Mouse (Mus musculus): ENCODE results near the gene Slc35g3. TPM values are rescaled to one million over a fixed set of nuclear protein-coding genes. Genes with fewer than 3 reads are reported as not detected.

Slc35g3 gene
- polyA plus RNA-seq, 1 experiment from 2014 or later: 0.12 TPM

DNA sequence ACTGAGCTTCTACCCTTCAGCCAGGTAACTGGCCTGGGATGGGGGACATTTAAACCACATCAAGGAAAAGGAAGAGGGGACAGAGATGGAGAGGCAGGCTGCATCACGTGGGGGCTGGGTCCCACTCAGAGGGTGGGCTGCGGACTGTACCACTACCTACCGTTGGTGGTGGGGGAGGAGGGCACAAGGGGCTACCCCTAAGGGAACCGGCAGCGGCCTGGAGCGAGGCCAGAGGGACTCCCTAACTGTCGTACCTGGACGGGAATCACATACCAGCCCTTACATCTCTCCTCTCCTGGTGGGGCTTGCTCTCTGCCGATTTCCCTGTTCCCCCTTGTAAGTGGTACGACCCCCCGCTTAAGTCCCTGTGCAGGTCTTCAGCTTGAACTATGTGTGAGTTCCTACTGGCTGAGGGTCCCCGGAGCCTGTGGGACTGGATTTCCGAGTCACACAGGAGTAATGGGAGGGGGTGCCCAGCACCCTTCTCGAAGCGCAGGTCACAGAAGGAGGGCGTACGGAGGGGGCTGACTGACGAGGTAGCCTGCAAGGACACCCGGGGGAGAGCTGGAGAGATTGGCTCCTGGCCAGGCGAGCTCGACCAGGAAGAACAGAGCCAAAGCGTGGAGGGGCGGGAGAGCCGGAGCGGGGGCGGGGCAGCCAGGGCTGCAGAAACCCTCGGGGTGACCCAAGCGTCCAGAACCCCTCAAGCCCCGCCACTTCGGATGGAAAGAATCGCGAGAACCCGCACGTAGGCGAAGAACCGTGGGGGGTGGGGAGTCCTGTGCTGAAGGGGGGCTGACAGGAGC, 38.8 kb upstream of the Slc35g3 start:
- peaks cover 58% of the 10 kb centered on the region for H3K4me1 ChIP-seq
- H3K27me3 ChIP-seq (replicated peaks): peaks cover 6% of the 10 kb centered on the region; the same call in 1 of the 2 replicates
- H3K36me3 ChIP-seq: no peaks in the 10 kb centered on the region
- 1% methylated on average over 36 of the region's 36 CpGs for WGBS
- H3K4me2 ChIP-seq: peak overlapping the region; percentile 98
- H3K9ac ChIP-seq: peak overlapping the region; percentile 46
- ATAC-seq (ENCODE audit: insufficient read depth, low FRiP score, low read depth): peak; percentile 34; the same call in 1 of the 2 replicates
- peak overlapping the region; percentile 56 for H3K4me3 ChIP-seq (replicated peaks)
- no peaks in the 10 kb centered on the region for H3K9me3 ChIP-seq
- H3K27ac ChIP-seq: peak overlapping the region; percentile 76

DNA sequence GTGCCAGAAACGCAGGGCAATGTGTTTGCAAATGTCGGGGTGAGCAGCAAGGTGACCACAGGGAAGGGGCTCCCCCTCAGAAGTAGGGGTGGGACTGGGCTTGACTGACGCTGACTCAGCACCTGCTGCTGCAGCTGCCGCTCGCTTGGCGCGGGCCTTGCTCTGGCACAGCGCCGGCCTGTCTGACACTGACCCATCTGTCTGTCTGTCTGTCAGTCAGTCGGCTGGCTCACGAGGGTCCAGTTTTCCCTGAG, 38.3 kb upstream of the Slc35g3 start:
- WGBS: 2% methylated on average over 11 of the region's 11 CpGs

DNA sequence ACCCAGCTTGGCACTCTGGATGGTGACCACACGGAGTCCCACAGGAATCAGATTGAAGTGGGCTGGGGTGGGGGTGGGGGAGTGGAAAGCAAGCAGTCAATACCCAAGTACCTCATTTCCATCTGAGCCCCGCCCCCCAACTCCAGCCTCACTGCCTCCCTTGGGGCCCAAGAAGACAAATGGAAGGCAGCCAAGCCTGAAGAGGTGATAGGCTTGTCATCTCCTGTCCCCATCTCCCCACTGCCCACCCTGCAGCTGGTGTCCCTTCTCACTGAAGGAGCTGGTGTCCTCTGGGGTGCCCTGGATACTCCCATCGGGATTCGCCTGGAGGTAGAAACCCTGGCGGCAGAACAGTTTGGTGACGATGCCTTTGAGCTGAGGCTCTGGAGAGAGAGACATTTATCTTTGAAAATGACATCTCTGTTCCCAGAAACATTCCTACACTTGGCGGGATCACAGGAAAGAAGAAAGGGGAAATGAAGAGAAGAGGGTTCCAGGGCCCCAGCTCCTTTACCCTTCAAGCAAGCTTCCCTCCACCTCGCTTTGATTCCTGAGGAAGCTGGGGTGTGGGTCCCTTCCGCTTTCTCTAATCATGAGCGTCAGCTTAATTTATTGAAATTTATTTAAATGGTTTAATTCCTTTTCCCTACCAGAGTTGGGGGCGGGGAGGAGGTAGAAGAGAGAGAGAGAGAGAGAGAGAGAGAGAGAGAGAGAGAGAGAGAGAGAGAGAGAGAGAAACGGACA, 37.8 kb upstream of the Slc35g3 start:
- Histone ChIP-seq H3K4me2 (peak overlapping the region; percentile 98), H3K9me3 (no peaks in the 10 kb centered on the region), H3K27me3 (replicated peaks) (peaks cover 2% of the 10 kb centered on the region; the same call in 1 of the 2 replicates), H3K9ac (no peak overlapping the region), H3K27ac (peak overlapping the region; percentile 76), H3K4me3 (replicated peaks) (no peak overlapping the region; the same call in 1 of the 2 replicates), H3K4me1 (peaks cover 57% of the 10 kb centered on the region), H3K36me3 (no peaks in the 10 kb centered on the region)
- ATAC-seq (ENCODE audit: insufficient read depth, low FRiP score, low read depth): no peak
- 25% methylated on average over 12 of the region's 12 CpGs for WGBS

More for the DNA sequence above, 38.3 kb upstream of the Slc35g3 start:
- Histone ChIP-seq H3K4me3 (replicated peaks) (peak overlapping the region; percentile 56), H3K27ac (peak overlapping the region; percentile 76), H3K9me3 (no peaks in the 10 kb centered on the region), H3K4me1 (peaks cover 59% of the 10 kb centered on the region), H3K4me2 (peak overlapping the region; percentile 98), H3K9ac (no peak overlapping the region), H3K36me3 (no peaks in the 10 kb centered on the region), H3K27me3 (replicated peaks) (peaks cover 6% of the 10 kb centered on the region; the same call in 1 of the 2 replicates)
- ATAC-seq (ENCODE audit: insufficient read depth, low FRiP score, low read depth): no peak

DNA sequence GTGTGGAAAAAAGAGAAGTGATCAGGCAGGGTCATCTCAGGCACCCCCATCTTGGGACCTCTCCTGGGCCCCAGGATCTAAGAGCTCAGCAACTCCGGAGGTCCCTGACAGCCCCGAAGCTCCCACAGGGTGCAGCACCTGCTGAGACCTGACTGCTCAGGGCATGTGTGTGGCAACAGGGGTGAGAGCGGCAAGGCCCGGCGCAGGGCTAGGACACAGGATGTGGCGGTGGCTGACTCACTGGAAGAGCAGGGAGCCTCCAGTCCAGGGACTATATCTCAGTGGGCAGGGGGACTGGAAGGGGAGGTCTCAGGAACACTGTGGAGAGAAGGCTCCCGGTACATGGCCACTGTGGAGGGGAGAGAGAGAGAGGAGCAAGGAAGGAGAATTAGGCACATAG, 36.2 kb upstream of the Slc35g3 start:
- Histone ChIP-seq H3K36me3 (no peaks in the 10 kb centered on the region), H3K9me3 (no peaks in the 10 kb centered on the region), H3K9ac (no peak overlapping the region), H3K27me3 (replicated peaks) (no peaks in the 10 kb centered on the region), H3K27ac (no peak overlapping the region), H3K4me3 (replicated peaks) (no peak overlapping the region), H3K4me2 (no peak overlapping the region), H3K4me1 (peaks cover 41% of the 10 kb centered on the region)
- WGBS: 72% methylated on average over 7 of the region's 7 CpGs
- ATAC-seq (ENCODE audit: insufficient read depth, low FRiP score, low read depth): no peak

DNA sequence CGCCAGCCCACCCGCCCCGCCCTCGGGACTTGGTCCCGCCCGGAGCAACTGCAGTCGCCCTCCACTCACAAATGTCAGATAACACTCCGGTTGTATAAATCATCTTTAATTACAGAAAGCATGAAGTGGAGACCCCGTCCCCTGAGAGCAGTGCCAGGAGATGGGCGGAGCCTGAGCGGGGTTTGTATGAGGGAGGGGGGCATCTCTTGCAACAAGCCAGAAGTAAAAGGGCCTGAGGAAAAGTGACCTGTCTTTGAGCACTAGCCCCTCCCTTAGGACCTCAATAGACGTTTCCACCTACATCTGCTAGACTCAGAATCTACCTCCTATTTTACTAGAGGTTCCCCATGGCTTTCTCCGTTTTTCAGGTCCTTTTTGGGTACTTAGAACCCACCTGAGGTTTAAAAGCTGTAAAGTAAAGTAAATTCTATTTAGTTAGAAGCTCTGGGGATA, 34.2 kb upstream of the Slc35g3 start:
- peaks cover 23% of the 10 kb centered on the region for H3K4me1 ChIP-seq
- no peaks in the 10 kb centered on the region for H3K27me3 ChIP-seq (replicated peaks)
- 0 out of 2 replicates have a peak, but pooled peaks have one; percentile 1 for ATAC-seq (ENCODE audit: insufficient read depth, low FRiP score, low read depth)
- H3K9ac ChIP-seq: no peak overlapping the region
- H3K4me3 ChIP-seq (replicated peaks): peak overlapping the region; percentile 44
- 3% methylated on average over 13 of the region's 13 CpGs for WGBS
- H3K4me2 ChIP-seq: peak overlapping the region; percentile 96
- H3K36me3 ChIP-seq: no peaks in the 10 kb centered on the region
- no peaks in the 10 kb centered on the region for H3K9me3 ChIP-seq
- no peak overlapping the region for H3K27ac ChIP-seq

DNA sequence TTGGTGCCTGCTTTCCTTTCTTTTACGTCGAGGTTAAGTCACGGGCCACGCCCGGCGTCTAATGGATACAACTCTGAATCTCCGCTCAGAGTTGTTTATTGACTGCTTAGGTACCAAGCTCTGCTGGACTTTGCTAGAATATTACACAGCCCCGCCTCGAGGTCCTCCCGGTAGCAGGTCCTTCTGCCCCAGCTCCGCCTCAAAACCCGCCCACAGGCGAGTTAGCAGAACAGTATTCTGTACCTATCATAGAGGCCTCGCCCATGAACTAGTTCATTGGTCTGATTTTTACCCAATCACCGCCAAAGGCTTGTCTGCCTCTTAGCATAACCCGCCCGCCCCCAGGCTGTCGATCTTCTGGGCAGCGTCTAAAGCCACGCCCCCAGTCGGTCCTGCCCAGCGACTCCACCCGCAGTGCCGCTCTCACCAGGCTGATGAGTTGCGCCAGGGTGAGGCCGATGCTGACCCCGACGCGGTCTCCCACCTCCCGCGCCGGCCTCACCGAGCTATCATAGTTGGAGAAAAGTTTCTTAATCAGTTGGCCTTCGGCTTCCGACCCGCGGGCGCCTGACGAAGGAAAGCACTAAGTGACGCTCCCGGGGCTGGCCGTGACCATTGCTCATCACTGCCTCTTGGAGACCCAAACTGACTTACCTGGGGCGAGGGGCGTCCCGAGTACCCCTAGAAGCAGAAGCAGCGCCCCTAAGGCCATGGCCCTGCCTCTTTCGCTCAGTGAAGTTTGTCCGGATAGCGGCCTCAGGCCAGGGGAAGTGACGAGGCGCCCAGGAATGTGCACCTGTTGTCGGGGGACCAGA, 33.6 kb upstream of the Slc35g3 start, which contains the start of gene Chrnb1:
Gene Chrnb1 (minus strand): TSS at position 776 of the 815 bp plus-strand sequence.
- peaks cover 16% of the 10 kb centered on the region for H3K4me1 ChIP-seq
- no peak within 1 kb of the TSS for H3K27ac ChIP-seq
- H3K4me2 ChIP-seq: peak within 1 kb of the TSS; percentile 96
- H3K27me3 ChIP-seq (replicated peaks): no peaks in the 10 kb centered on the region
- no peak within 1 kb of the TSS for H3K9ac ChIP-seq
- peak within 1 kb of the TSS; percentile 44 for H3K4me3 ChIP-seq (replicated peaks)
- peak; percentile 98 for ATAC-seq (ENCODE audit: insufficient read depth, low FRiP score, low read depth)
- H3K9me3 ChIP-seq: no peaks in the 10 kb centered on the region
- H3K36me3 ChIP-seq: no peaks in the 10 kb centered on the region
- under 1% methylated on average over 52 of the region's 52 CpGs for WGBS

DNA sequence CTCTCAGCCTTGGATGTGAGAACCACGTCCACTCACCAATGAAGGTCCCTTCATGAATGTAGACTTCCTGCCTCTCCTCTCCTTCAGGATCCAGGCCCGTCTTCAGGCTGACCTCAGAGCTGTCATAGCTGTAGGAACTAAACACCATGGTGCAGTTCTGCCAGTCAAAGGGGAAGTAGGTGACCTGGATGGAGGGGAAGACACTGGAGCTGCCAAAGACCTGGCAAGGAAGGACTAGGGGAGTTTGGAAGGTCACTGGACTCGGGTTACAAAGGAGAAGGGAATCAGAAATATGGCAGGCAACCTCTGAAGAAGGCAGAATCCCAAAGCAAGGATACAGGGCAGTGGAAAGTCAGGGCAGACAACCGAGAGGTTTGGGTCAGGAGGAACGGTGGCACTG, 31.7 kb upstream of the Slc35g3 start:
- Histone ChIP-seq H3K4me2 (no peak overlapping the region), H3K27me3 (replicated peaks) (no peaks in the 10 kb centered on the region), H3K36me3 (no peaks in the 10 kb centered on the region), H3K9me3 (no peaks in the 10 kb centered on the region), H3K4me3 (replicated peaks) (no peak overlapping the region), H3K4me1 (peaks cover 3% of the 10 kb centered on the region; the same call in 1 of the 2 replicates), H3K27ac (no peak overlapping the region), H3K9ac (no peak overlapping the region)
- ATAC-seq (ENCODE audit: insufficient read depth, low FRiP score, low read depth): no peak
- 57% methylated on average over 5 of the region's 5 CpGs for WGBS

DNA sequence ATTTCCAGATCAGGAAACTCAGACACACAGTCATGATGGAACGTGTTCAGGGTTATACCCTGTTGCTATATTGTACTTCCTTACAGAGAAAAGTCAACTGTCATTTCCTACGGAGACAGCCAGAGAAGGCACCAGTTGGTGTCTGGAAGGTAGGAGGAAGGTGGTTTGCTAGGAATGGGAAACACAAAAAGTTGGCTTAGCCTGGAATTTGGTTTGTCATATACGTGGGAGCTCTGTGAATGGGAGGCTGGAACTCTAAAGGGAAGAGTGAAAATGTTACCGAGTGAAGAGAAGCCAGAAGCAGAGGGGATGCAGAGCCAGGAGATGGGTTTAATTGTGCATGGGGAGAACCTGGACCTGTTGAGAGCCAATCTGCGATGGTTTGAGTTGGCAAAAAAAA, 29.7 kb upstream of the Slc35g3 start:
- no peaks in the 10 kb centered on the region for H3K27me3 ChIP-seq (replicated peaks)
- no peak overlapping the region for H3K4me2 ChIP-seq
- no peak overlapping the region for H3K27ac ChIP-seq
- no peak overlapping the region for H3K4me3 ChIP-seq (replicated peaks)
- H3K4me1 ChIP-seq: peaks cover 3% of the 10 kb centered on the region; the same call in 1 of the 2 replicates
- H3K9ac ChIP-seq: no peak overlapping the region
- no peaks in the 10 kb centered on the region for H3K36me3 ChIP-seq
- H3K9me3 ChIP-seq: no peaks in the 10 kb centered on the region
- whole genome bisulfite sequencing: 70% methylated on average over 5 of the region's 5 CpGs
- ATAC-seq (ENCODE audit: insufficient read depth, low FRiP score, low read depth): no peak

DNA sequence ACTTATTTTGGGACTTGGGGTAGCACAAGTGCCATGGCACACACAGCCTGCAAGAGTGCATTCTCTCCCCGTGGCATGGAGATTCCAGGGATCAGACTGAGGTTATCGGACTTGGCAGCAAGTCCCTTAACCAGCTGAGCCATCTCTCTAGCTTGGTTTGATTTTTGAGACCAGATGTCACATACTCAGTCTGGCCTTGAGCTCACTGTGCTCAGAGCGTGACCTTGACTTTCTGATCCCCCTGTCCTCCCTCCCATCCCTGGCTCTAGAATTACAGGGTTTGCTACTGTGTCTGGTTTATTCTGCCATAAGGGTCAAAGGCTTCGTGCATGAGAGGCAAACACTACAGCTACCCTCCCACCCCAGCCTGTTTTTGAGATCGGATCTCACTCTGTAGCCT, 27.7 kb upstream of the Slc35g3 start:
- no peaks in the 10 kb centered on the region for H3K9me3 ChIP-seq
- no peaks in the 10 kb centered on the region for H3K4me1 ChIP-seq
- no peak overlapping the region for H3K4me2 ChIP-seq
- ATAC-seq (ENCODE audit: insufficient read depth, low FRiP score, low read depth): no peak
- H3K4me3 ChIP-seq (replicated peaks): no peak overlapping the region
- H3K36me3 ChIP-seq: no peaks in the 10 kb centered on the region
- WGBS: 59% methylated on average over 5 of the region's 5 CpGs
- H3K9ac ChIP-seq: no peak overlapping the region
- no peaks in the 10 kb centered on the region for H3K27me3 ChIP-seq (replicated peaks)
- no peak overlapping the region for H3K27ac ChIP-seq

DNA sequence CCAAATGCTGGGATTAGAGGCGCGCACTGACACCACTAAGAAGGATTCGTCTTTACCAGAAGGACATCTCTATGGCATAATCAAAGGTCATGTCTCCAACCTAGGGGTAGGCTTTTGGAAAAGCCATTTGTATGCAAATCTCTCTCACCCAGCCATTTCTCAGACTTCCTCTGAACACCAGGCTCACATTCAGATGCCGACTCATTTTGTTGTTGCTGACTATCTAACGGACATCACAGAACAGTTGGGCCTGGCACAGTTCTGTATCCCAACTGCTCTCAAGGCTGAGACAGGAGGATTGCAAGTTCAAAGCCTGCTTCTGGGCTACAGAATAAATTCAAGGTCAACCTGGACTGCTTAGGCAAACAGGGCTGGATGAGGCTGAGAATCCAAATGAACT, 25.5 kb upstream of the Slc35g3 start:
- no peak for ATAC-seq (ENCODE audit: insufficient read depth, low FRiP score, low read depth)
- 89% methylated on average over 5 of the region's 5 CpGs for WGBS

DNA sequence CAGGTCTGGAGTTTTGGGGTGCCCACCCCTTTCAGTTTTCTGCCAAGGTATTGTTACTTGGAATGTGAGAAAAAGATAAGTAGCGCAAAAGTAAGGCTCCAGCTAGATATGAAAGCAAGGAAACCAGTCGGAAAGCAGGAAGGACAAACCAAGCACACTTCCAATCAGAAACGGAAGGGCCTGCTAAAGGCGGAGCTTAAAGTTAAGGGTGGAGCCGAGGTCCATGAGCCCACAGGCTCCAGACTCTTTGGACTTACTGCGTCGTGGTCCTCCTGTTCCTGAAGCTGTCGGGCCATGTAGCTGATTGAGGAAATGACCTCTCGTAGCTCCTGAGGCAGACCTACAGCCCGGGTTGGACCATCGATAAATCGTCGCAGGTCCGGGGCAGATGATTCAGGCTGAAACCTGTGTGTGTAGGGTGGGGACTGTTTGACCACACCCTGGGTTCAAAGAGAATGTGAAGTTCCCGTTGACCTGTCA, 23.1 kb upstream of the Slc35g3 start:
- peak; percentile 66 for ATAC-seq (ENCODE audit: insufficient read depth, low FRiP score, low read depth)
- Histone ChIP-seq H3K27ac (peak overlapping the region; percentile 6; the same call in 1 of the 2 replicates), H3K4me2 (peak overlapping the region; percentile 44), H3K9ac (no peak overlapping the region), H3K9me3 (no peaks in the 10 kb centered on the region), H3K27me3 (replicated peaks) (no peaks in the 10 kb centered on the region), H3K4me3 (replicated peaks) (peak overlapping the region; percentile 12), H3K36me3 (no peaks in the 10 kb centered on the region), H3K4me1 (no peaks in the 10 kb centered on the region)
- WGBS: 29% methylated on average over 15 of the region's 15 CpGs

More for the DNA sequence above, 25.5 kb upstream of the Slc35g3 start:
- Histone ChIP-seq H3K36me3 (no peaks in the 10 kb centered on the region), H3K9me3 (no peaks in the 10 kb centered on the region), H3K27me3 (replicated peaks) (no peaks in the 10 kb centered on the region), H3K4me1 (no peaks in the 10 kb centered on the region), H3K27ac (no peak overlapping the region), H3K4me3 (replicated peaks) (no peak overlapping the region), H3K4me2 (no peak overlapping the region), H3K9ac (no peak overlapping the region)
